Mouse (Mus musculus): ENCODE results near the gene Ttll5. TPM values are rescaled to one million over a fixed set of nuclear protein-coding genes. Genes with fewer than 3 reads are reported as not detected.

Gene Ttll5
- total and polyA plus RNA-seq, 2 experiments from 2014 or later, result 6.3 to 16.8 TPM

GRCm38 (mm10) chr12:85792158-85792557, 32.3 kb upstream of the Ttll5 start:
- no peaks in the 10 kb centered on the region for H3K4me1 ChIP-seq (ENCODE audit: control insufficient read depth, insufficient read depth)
- no peak for TF ChIP-seq EP300 (IDR thresholded peaks at IDR 0.05; ENCODE audit: low read depth)
- TF ChIP-seq CTCF (IDR thresholded peaks at IDR 0.05; ENCODE audit: low read depth), result no peak
- no peak overlapping the region for H3K9ac ChIP-seq (replicated peaks; ENCODE audit: low read depth, low read length)
- 0 out of 2 replicates have a peak, but pooled peaks cover 3% of the 10 kb centered on the region for H3K36me3 ChIP-seq (replicated peaks; ENCODE audit: control insufficient read depth, insufficient read depth, low read length)
- no peak overlapping the region for H3K4me3 ChIP-seq (ENCODE audit: low read depth, low read length)
- no peaks in the 10 kb centered on the region for H3K27me3 ChIP-seq (ENCODE audit: control insufficient read depth, insufficient read depth, low read length)
- H3K9me3 ChIP-seq (replicated peaks; ENCODE audit: control insufficient read depth, low read length), result no peaks in the 10 kb centered on the region
- no peak for ATAC-seq (ENCODE audit: insufficient read depth, low read depth)
- no peak for DNase-seq (ENCODE audit: low spot score)
- WGBS, result 75% methylated on average over 4 of the region's 4 CpGs
- no peak overlapping the region for H3K27ac ChIP-seq (ENCODE audit: low read depth)
- H3K4me2 ChIP-seq (ENCODE audit: low read depth, low read length), result no peak overlapping the region

DNA sequence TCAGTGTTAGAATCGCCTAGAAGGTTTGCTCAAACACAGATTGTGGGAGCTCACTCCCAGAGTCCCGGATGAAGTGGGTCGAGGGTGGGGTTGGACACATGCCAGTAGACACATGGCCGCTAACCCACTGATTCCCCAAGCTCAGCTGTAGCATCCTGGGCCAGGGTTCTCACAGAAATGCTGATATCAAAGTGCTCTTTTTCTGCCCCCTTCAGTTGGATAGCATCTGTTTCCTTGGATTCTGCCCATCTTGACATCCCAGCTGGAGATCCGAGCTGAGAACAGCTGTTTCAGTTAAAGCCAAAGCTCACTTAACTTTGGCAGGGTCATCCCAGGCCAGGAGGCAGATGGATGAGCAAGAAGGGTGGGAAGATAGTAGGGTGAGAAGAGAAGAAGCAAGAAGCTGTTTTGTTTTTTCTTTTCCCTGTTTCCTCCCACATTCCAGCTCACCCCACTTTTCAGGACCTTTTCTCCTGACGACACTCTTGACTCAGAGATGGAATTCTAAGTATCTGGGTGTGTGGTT, 31.6 kb upstream of the Ttll5 start:
- TF ChIP-seq EP300 (IDR thresholded peaks at IDR 0.05; ENCODE audit: low read depth) (no peak), CTCF (IDR thresholded peaks at IDR 0.05; ENCODE audit: low read depth) (no peak)

GRCm38 (mm10) chr12:85794094-85794493, 30.4 kb upstream of the Ttll5 start:
- Histone ChIP-seq H3K4me3 (ENCODE audit: low read depth, low read length) (no peak overlapping the region), H3K9ac (replicated peaks; ENCODE audit: low read depth, low read length) (no peak overlapping the region), H3K27ac (ENCODE audit: low read depth) (no peak overlapping the region), H3K4me2 (ENCODE audit: low read depth, low read length) (no peak overlapping the region), H3K27me3 (ENCODE audit: control insufficient read depth, insufficient read depth, low read length) (no peaks in the 10 kb centered on the region), H3K4me1 (ENCODE audit: control insufficient read depth, insufficient read depth) (no peaks in the 10 kb centered on the region), H3K36me3 (replicated peaks; ENCODE audit: control insufficient read depth, insufficient read depth, low read length) (0 out of 2 replicates have a peak, but pooled peaks cover 3% of the 10 kb centered on the region), H3K9me3 (replicated peaks; ENCODE audit: control insufficient read depth, low read length) (no peaks in the 10 kb centered on the region)
- 54% methylated on average over 2 of the region's 2 CpGs for WGBS
- no peak for TF ChIP-seq CTCF (IDR thresholded peaks at IDR 0.05; ENCODE audit: low read depth)
- TF ChIP-seq EP300 (IDR thresholded peaks at IDR 0.05; ENCODE audit: low read depth), result no peak
- ATAC-seq (ENCODE audit: insufficient read depth, low read depth) (no peak), DNase-seq (ENCODE audit: low spot score) (no peak)

More for the DNA sequence above, 31.6 kb upstream of the Ttll5 start:
- DNase-seq (ENCODE audit: low spot score) (peak; percentile 22), ATAC-seq (ENCODE audit: insufficient read depth, low read depth) (no peak)
- H3K36me3 ChIP-seq (replicated peaks; ENCODE audit: control insufficient read depth, insufficient read depth, low read length), result 0 out of 2 replicates have a peak, but pooled peaks cover 3% of the 10 kb centered on the region
- H3K4me2 ChIP-seq (ENCODE audit: low read depth, low read length), result no peak overlapping the region
- H3K27me3 ChIP-seq (ENCODE audit: control insufficient read depth, insufficient read depth, low read length), result no peaks in the 10 kb centered on the region
- H3K4me1 ChIP-seq (ENCODE audit: control insufficient read depth, insufficient read depth), result no peaks in the 10 kb centered on the region
- no peak overlapping the region for H3K9ac ChIP-seq (replicated peaks; ENCODE audit: low read depth, low read length)
- no peaks in the 10 kb centered on the region for H3K9me3 ChIP-seq (replicated peaks; ENCODE audit: control insufficient read depth, low read length)
- no peak overlapping the region for H3K27ac ChIP-seq (ENCODE audit: low read depth)
- no peak overlapping the region for H3K4me3 ChIP-seq (ENCODE audit: low read depth, low read length)
- 43% methylated on average over 6 of the region's 6 CpGs for WGBS

- H3K4me2 ChIP-seq (ENCODE audit: low read depth, low read length), result no peak overlapping the region
- TF ChIP-seq EP300 (IDR thresholded peaks at IDR 0.05; ENCODE audit: low read depth) (no peak), CTCF (IDR thresholded peaks at IDR 0.05; ENCODE audit: low read depth) (no peak)
- ATAC-seq (ENCODE audit: insufficient read depth, low read depth) (no peak), DNase-seq (ENCODE audit: low spot score) (no peak)
- H3K9ac ChIP-seq (replicated peaks; ENCODE audit: low read depth, low read length), result no peak overlapping the region
- 0 out of 2 replicates have a peak, but pooled peaks cover 2% of the 10 kb centered on the region for H3K36me3 ChIP-seq (replicated peaks; ENCODE audit: control insufficient read depth, insufficient read depth, low read length)
- 56% methylated on average over 1 of the region's 1 CpGs for WGBS
- H3K27me3 ChIP-seq (ENCODE audit: control insufficient read depth, insufficient read depth, low read length), result no peaks in the 10 kb centered on the region
- H3K4me3 ChIP-seq (ENCODE audit: low read depth, low read length), result no peak overlapping the region
- H3K9me3 ChIP-seq (replicated peaks; ENCODE audit: control insufficient read depth, low read length), result no peaks in the 10 kb centered on the region
- no peaks in the 10 kb centered on the region for H3K4me1 ChIP-seq (ENCODE audit: control insufficient read depth, insufficient read depth)
- H3K27ac ChIP-seq (ENCODE audit: low read depth), result no peak overlapping the region
Measured at GRCm38 (mm10) chr12:85795551-85795950, 28.9 kb upstream of the Ttll5 start.

GRCm38 (mm10) chr12:85800031-85800430, 24.4 kb upstream of the Ttll5 start:
- no peak overlapping the region for H3K27ac ChIP-seq (ENCODE audit: low read depth)
- DNase-seq (ENCODE audit: low spot score), result no peak
- 65% methylated on average over 9 of the region's 9 CpGs for WGBS

DNA sequence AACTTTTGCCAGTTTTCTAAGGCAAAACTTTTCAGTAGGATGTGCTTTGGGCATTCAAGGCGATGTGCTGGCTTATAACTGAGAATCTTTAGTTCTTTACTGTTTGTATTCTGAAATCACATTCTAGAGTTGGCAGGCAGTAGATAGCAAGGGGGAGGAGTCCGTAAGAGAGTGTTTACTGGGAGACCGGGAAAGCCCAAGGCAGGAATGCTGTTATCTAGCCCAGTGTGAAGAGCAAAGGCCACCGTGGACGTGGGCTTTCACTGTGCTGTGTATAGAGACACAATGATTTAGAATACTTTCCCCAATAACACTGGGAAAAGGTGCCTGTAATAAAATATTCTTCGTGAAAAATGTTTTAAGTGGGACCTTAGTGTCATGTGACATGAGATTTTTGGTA, 14.7 kb upstream of the Ttll5 start:
- ATAC-seq (ENCODE audit: insufficient read depth, low read depth), result peak; percentile 79
- Histone ChIP-seq H3K27ac (ENCODE audit: low read depth) (peak overlapping the region; percentile 72), H3K4me2 (ENCODE audit: low read depth, low read length) (no peak overlapping the region)

More at GRCm38 (mm10) chr12:85800031-85800430, 24.4 kb upstream of the Ttll5 start:
- no peak for ATAC-seq (ENCODE audit: insufficient read depth, low read depth)
- H3K27me3 ChIP-seq (ENCODE audit: control insufficient read depth, insufficient read depth, low read length), result no peaks in the 10 kb centered on the region
- no peak for TF ChIP-seq EP300 (IDR thresholded peaks at IDR 0.05; ENCODE audit: low read depth)
- no peak for TF ChIP-seq CTCF (IDR thresholded peaks at IDR 0.05; ENCODE audit: low read depth)
- H3K4me2 ChIP-seq (ENCODE audit: low read depth, low read length), result no peak overlapping the region
- H3K36me3 ChIP-seq (replicated peaks; ENCODE audit: control insufficient read depth, insufficient read depth, low read length), result peaks cover 9% of the 10 kb centered on the region; the same call in 1 of the 2 replicates
- no peaks in the 10 kb centered on the region for H3K4me1 ChIP-seq (ENCODE audit: control insufficient read depth, insufficient read depth)
- H3K9me3 ChIP-seq (replicated peaks; ENCODE audit: control insufficient read depth, low read length), result no peaks in the 10 kb centered on the region
- no peak overlapping the region for H3K4me3 ChIP-seq (ENCODE audit: low read depth, low read length)
- H3K9ac ChIP-seq (replicated peaks; ENCODE audit: low read depth, low read length), result no peak overlapping the region

More for the DNA sequence above, 14.7 kb upstream of the Ttll5 start:
- WGBS, result 10% methylated on average over 6 of the region's 6 CpGs
- peaks cover 5% of the 10 kb centered on the region for H3K36me3 ChIP-seq (replicated peaks; ENCODE audit: control insufficient read depth, insufficient read depth, low read length)
- no peaks in the 10 kb centered on the region for H3K9me3 ChIP-seq (replicated peaks; ENCODE audit: control insufficient read depth, low read length)
- no peak overlapping the region for H3K4me3 ChIP-seq (ENCODE audit: low read depth, low read length)
- H3K27me3 ChIP-seq (ENCODE audit: control insufficient read depth, insufficient read depth, low read length), result no peaks in the 10 kb centered on the region
- no peak for TF ChIP-seq EP300 (IDR thresholded peaks at IDR 0.05; ENCODE audit: low read depth)
- no peak for TF ChIP-seq CTCF (IDR thresholded peaks at IDR 0.05; ENCODE audit: low read depth)
- H3K9ac ChIP-seq (replicated peaks; ENCODE audit: low read depth, low read length), result no peak overlapping the region
- peaks cover 27% of the 10 kb centered on the region for H3K4me1 ChIP-seq (ENCODE audit: control insufficient read depth, insufficient read depth)
- peak; percentile 80 for DNase-seq (ENCODE audit: low spot score)

Data from heart, postnatal 0 days (tissue).